Mouse (Mus musculus) stomach, embryonic 14.5 days (tissue): ENCODE measurements around the gene Tenm4. TPM values are rescaled to one million over a fixed set of nuclear protein-coding genes. Genes with fewer than 3 reads are reported as not detected.

Experiments used
- ATAC-seq: fragments of 200-750 bp; cut with Nextera tagmentation; 2 replicates; pipeline ENCODE4 v1.8.0; 2017; ENCODE audit warnings: low read depth, moderate TSS enrichment; ENCODE audit not compliant: insufficient number of reproducible peaks, insufficient read depth, low FRiP score
- H3K27ac ChIP-seq: fragments of 300-500 bp; sonication (generic); 2 replicates; pipeline ENCODE4 v1.5.1; 2014; ENCODE audit warnings: mild to moderate bottlenecking, low read length, moderate library complexity, mixed read lengths
- H3K27me3 ChIP-seq: fragments of 300-500 bp; sonication (generic); 2 replicates; pipeline ENCODE4 v1.6.1; 2014; ENCODE audit warnings: low read length, control low read depth, mixed read lengths; ENCODE audit not compliant: control insufficient read depth, insufficient read depth
- H3K36me3 ChIP-seq: fragments of 300-500 bp; sonication (generic); 2 replicates; pipeline ENCODE4 v1.6.1; 2014; ENCODE audit warnings: mild to moderate bottlenecking, control low read depth, low read length, moderate library complexity, mixed read lengths; ENCODE audit not compliant: control insufficient read depth, insufficient read depth
- H3K4me1 ChIP-seq: fragments of 300-500 bp; sonication (generic); 2 replicates; pipeline ENCODE4 v1.6.1; 2014; ENCODE audit warnings: low read length, control low read depth, mixed read lengths; ENCODE audit not compliant: control insufficient read depth, insufficient read depth
- H3K4me2 ChIP-seq: fragments of 300-500 bp; sonication (generic); replicated peaks from 2 replicates; pipeline ENCODE4 v1.6.1; 2014; ENCODE audit warnings: low read depth, low read length, control low read depth
- H3K4me3 ChIP-seq: fragments of 300-500 bp; sonication (generic); 2 replicates; pipeline ENCODE4 v1.5.1; 2014; ENCODE audit warnings: low read depth, low read length, control low read depth
- H3K9ac ChIP-seq: fragments of 300-500 bp; sonication (generic); replicated peaks from 2 replicates; pipeline ENCODE4 v1.6.1; 2014; ENCODE audit warnings: low read depth, mild to moderate bottlenecking, control low read depth, low read length, moderate library complexity, mixed read lengths
- H3K9me3 ChIP-seq: fragments of 300-500 bp; sonication (generic); 2 replicates; pipeline ENCODE4 v1.6.1; 2016; ENCODE audit warnings: low read depth, low read length, control low read depth; ENCODE audit not compliant: control insufficient read depth
- WGBS: fragments of 180-500 bp; shearing (Covaris S2); extraction: QIAGEN DNeasy Blood & Tissue Kit; methylation state at CpG from one replicate; pipeline ENCODE4 v1.1.7; 2014; 5-methylcytosine and 5-hydroxymethylcytosine counted together
- polyA plus RNA-seq: library from polyadenylated mRNA; unstranded; fragments of >200 nt; fragmentation: Nextera tagmentation; extraction: Ambion mirVana; gene quantifications from 2 replicates; pipeline ENCODE4 v1.2.1, GENCODE M21; 2014

Gene Tenm4
- polyA plus RNA-seq, 1 experiment from 2014 or later = 28.8 TPM

DNA sequence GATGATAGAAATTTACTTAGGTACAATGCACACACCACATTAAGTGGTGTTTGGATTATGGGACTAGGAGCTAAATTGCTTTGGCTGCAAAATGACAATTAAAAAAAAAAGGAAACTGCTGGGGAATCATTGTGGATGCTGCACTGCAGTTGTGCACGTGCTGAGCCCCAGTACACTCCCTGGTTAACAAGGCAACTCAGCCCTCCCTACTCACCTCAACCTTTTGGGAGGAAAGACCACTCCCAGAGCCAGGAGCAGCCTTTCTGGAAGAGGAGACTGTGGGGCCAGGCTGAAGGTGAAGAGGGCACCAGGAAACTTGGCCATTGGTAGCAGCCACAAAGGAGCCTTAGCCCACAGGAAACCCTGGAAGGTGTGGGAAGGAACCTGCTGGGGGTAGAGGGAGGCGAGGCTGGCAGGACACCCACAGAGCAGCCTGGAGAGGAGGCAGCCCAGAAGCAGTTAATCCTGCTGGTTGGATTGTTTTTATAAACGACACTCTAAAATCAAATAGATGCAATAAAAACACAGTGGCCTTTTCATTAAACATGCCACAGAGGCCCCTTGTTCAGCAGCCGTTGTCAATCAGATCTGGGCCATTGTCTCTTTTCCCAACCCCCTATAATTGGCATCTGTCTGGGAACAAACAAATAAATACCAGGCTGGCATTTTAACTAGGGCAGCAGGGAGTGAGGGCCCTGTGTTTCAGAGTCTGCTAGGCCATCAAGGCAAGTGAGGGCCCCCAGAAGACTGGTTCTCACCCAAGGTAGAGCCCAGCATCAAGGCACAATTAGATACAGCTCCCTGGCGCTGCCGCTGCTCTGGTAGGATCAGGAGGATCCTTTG, 212.9 kb downstream of the Tenm4 start:
- Histone ChIP-seq H3K27me3 (no peaks in the 10 kb centered on the region), H3K4me3 (no peak overlapping the region), H3K36me3 (no peaks in the 10 kb centered on the region), H3K4me1 (0 out of 2 replicates have a peak, but pooled peaks cover 3% of the 10 kb centered on the region), H3K4me2 (no peak overlapping the region), H3K9ac (no peak overlapping the region), H3K27ac (no peak overlapping the region), H3K9me3 (no peaks in the 10 kb centered on the region)
- no peak for ATAC-seq
- 40% methylated on average over 6 of the region's 6 CpGs for WGBS

DNA sequence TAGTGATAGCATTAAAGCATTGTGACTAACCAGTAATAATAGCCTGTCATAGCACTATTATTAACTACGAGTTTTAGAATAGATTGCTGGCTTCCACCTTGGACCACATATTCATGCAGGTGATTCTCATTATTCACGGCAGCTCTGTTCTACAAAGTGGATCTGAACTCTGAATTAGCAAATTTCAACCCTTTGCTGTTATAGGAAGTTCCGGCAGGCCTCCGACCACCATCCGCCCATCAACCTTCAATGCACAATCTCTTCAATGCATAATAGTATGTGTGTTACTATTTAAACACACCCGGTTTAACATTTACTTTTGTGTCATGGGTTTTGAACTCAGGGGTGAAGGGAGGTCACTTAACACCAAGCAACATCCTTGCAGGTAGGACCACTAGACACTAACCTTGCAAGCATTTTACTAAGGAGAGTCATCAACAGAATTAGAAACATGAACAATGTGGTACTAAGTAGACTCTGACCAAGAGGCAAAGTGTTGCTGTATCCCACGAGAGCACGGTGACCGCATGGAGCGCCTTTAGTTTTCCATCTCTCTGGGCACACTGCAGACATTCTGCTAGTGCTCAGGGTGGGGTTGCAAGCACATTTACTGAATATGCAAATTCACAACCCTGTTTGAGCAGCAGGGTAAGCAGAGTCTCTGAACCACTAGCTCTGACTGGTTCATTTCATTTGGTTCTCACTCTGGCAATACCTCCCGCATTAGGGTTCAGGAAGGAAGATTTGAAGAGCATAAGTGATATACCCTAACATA, 213.9 kb downstream of the Tenm4 start:
- H3K9ac ChIP-seq = no peak overlapping the region
- H3K27me3 ChIP-seq = no peaks in the 10 kb centered on the region
- no peak overlapping the region for H3K4me2 ChIP-seq
- WGBS = 83% methylated on average over 11 of the region's 11 CpGs
- 0 out of 2 replicates have a peak, but pooled peaks cover 3% of the 10 kb centered on the region for H3K4me1 ChIP-seq
- H3K9me3 ChIP-seq = no peaks in the 10 kb centered on the region
- H3K27ac ChIP-seq = no peak overlapping the region
- no peak overlapping the region for H3K4me3 ChIP-seq
- no peak for ATAC-seq
- no peaks in the 10 kb centered on the region for H3K36me3 ChIP-seq

DNA sequence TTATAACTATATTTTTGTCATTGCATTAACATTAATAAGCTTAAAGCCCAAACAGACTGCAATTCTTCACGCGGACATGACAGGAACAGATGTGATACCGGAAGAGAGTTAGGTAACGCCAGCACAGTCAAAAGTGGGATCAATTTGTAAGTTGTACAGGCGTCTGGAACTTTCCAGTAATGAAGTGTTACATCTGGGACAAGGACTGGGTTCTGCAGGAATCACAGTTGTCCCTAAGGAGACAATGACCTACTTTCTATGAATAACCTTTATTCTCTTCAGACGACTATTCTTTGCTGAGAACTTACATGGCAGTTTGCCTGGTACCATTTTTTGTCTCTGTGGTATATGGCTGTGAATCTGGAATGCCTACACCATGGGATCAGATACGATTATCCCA, 214.8 kb downstream of the Tenm4 start:
- Histone ChIP-seq H3K9ac (no peak overlapping the region), H3K4me3 (no peak overlapping the region), H3K27ac (no peak overlapping the region), H3K4me1 (0 out of 2 replicates have a peak, but pooled peaks cover 3% of the 10 kb centered on the region), H3K9me3 (no peaks in the 10 kb centered on the region), H3K27me3 (no peaks in the 10 kb centered on the region), H3K36me3 (no peaks in the 10 kb centered on the region), H3K4me2 (no peak overlapping the region)
- 73% methylated on average over 7 of the region's 7 CpGs for WGBS
- ATAC-seq = no peak

DNA sequence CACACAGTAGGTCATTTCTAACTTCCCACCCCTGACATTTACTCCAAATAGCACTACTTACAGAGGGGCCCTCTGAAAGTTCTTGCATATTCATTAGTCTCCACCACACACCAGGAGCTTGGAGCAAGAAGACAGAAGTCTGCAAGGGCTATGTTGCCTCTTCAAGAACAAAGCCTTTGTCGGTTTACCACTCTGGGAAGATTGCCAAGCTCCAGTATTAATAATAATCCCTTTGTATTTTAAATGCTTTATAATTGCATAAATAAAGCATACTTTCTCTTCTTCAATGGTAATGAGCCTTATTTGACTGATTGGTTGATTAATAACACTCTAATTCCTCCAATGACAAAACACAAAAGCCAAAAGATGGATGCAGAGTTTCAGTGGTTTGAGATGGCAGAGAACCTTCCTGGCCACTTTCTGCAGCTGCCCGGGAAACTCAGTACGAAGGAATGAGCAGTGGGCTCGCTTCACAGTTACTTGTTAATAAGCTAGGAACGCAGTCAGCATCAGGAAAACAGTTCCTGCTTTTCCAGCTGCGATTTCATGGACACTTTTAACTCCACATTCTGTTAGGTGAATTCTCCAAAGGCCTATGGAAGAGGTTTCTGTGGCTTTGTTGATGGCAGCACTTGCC, 219.1 kb downstream of the Tenm4 start:
- Histone ChIP-seq H3K36me3 (no peaks in the 10 kb centered on the region), H3K4me3 (no peak overlapping the region), H3K4me2 (no peak overlapping the region), H3K4me1 (no peaks in the 10 kb centered on the region), H3K27me3 (no peaks in the 10 kb centered on the region), H3K9me3 (no peaks in the 10 kb centered on the region), H3K27ac (no peak overlapping the region), H3K9ac (no peak overlapping the region)
- WGBS = 58% methylated on average over 6 of the region's 6 CpGs
- no peak for ATAC-seq

DNA sequence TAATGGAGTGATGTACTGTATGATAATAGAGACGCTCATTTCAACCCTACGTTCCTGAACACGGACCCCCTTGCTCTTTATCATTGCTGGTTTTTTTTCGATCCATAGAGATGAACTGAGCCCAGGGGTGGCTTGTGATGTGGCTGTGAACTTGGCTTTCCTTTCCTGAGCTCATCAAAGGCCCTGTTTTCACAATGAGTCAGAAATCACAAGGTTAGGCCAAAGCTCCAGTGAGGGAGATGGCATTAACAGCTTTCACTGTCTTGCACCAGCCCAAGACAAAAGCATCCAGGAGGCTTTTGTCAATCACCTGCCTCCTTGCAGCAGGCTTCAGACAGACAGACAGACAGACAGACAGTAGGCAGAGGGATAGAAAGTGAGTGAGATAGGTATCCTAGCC, 219.8 kb downstream of the Tenm4 start:
- no peak overlapping the region for H3K9ac ChIP-seq
- no peaks in the 10 kb centered on the region for H3K36me3 ChIP-seq
- no peak overlapping the region for H3K4me3 ChIP-seq
- H3K4me1 ChIP-seq = no peaks in the 10 kb centered on the region
- ATAC-seq = no peak
- H3K4me2 ChIP-seq = no peak overlapping the region
- no peaks in the 10 kb centered on the region for H3K9me3 ChIP-seq
- H3K27ac ChIP-seq = no peak overlapping the region
- H3K27me3 ChIP-seq = no peaks in the 10 kb centered on the region
- WGBS = 90% methylated on average over 4 of the region's 4 CpGs

DNA sequence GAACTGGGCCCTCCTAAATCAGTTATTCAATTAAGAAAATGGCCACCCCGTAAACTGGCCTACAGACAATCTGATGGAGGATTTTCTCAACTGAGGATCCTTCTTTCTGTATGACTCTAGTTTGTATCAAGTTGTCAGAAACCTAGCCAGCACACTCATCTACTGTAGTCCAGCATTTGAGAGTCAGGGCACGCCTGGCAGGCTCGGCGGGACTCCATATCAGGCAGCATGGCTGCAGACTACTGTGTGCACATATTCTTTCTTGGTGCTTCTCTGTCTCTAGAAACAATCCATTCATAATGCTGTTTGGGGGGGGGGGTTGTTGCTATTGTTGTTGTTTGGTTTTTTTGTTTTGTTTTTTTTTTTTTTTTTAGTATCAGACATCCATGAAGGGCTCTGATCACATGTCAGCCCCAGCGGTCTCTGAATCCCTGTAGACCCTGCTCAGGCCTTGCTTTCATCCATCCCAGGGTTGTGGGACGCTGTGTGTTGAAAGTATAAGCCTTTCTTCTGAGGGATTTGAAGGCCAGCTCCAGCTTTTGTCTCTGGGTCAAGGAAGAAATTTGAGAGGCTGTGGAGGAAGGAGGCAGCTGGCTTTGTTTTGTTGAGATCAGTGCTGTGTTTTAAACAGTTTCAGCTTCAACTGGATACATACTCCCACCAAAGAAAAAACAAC, 220.9 kb downstream of the Tenm4 start:
- no peak overlapping the region for H3K27ac ChIP-seq
- H3K4me2 ChIP-seq = no peak overlapping the region
- H3K9ac ChIP-seq = no peak overlapping the region
- no peak for ATAC-seq
- H3K9me3 ChIP-seq = no peaks in the 10 kb centered on the region
- no peak overlapping the region for H3K4me3 ChIP-seq
- WGBS = 80% methylated on average over 6 of the region's 6 CpGs
- H3K4me1 ChIP-seq = no peaks in the 10 kb centered on the region
- H3K36me3 ChIP-seq = no peaks in the 10 kb centered on the region
- no peaks in the 10 kb centered on the region for H3K27me3 ChIP-seq

DNA sequence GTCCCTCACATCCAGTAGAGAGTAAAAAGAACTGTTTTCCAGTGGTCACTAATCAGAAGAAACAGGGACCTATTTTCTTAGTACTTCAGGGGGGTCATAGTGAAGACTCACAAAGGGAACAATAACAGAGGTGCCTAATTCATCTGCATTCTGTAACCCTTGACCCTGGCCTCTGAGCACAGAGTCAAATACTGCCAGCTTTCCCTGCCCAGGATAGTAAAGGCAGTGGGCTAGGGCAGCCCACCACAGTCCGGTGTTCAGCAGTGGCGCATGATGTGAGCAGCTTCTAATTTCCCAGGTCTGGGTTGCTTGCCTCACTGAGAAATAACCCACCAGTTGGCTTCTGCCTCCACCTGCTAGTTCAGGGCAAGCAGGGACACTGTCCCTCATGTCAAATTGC, 221.6 kb downstream of the Tenm4 start:
- H3K4me2 ChIP-seq = no peak overlapping the region
- H3K4me3 ChIP-seq = no peak overlapping the region
- no peak overlapping the region for H3K27ac ChIP-seq
- ATAC-seq = no peak
- H3K9ac ChIP-seq = no peak overlapping the region
- H3K27me3 ChIP-seq = no peaks in the 10 kb centered on the region
- WGBS = 98% methylated on average over 2 of the region's 2 CpGs
- no peaks in the 10 kb centered on the region for H3K9me3 ChIP-seq
- no peaks in the 10 kb centered on the region for H3K36me3 ChIP-seq
- no peaks in the 10 kb centered on the region for H3K4me1 ChIP-seq

DNA sequence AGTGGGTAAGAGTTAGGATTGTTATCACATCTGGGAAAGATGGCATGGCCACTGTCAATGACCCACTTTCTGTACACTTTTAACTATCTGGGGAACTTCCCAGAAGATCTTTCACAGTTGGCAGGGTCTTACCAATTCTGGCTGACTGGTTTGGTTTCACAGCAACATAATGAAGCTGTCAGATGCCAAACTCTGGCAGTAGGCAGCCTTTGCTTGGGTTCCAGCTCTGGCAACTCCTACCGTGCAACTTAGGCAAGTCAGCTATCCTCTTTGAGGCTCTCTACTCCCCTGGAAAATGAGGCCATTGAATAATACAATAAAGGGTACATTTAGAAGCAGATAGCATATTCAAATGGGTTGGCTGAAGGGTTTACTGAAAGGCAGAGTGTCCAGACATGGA, 226.9 kb downstream of the Tenm4 start:
- Histone ChIP-seq H3K9ac (no peak overlapping the region), H3K4me1 (no peaks in the 10 kb centered on the region), H3K4me2 (no peak overlapping the region), H3K36me3 (no peaks in the 10 kb centered on the region), H3K4me3 (no peak overlapping the region), H3K27ac (no peak overlapping the region), H3K9me3 (no peaks in the 10 kb centered on the region), H3K27me3 (no peaks in the 10 kb centered on the region)
- no peak for ATAC-seq
- 94% methylated on average over 1 of the region's 1 CpGs for WGBS
